Mouse (Mus musculus): ENCODE data around the gene Slc35b2. TPM values are rescaled to one million over a fixed set of nuclear protein-coding genes. Genes with fewer than 3 reads are reported as not detected.

The Slc35b2 gene
- total and polyA plus RNA-seq, 3 experiments = 57.2 to 101 (median 73.9) TPM

- peaks cover 13 to 31% of the 10 kb centered on the region in 2 experiments for H3K36me3 ChIP-seq (replicated peaks in 1 of 2; ENCODE audit: control insufficient read depth in 1 of 2, insufficient read depth in 1 of 2, low read length in 1 of 2)
- in situ Hi-C loops (cut with MboI; ENCODE audit: low pct_ligation_motif_present, low pct_unique_long_range_greater_than_20kb, low sequenced_read_pairs) (no loop called here), dilution Hi-C loops (cut with MboI; ENCODE audit: extremely low pct_ligation_motif_present, extremely low pct_unique_long_range_greater_than_20kb, low sequenced_read_pairs) (no loop called here)
- H3K79me2 ChIP-seq (replicated peaks; ENCODE audit: control insufficient read depth, extremely low read depth, insufficient read depth, poor library complexity, severe bottlenecking) = no peaks in the 10 kb centered on the region
- no peaks in the 10 kb centered on the region for H3K27me3 ChIP-seq (replicated peaks)
- no peak overlapping the region for H3K4me2 ChIP-seq (ENCODE audit: insufficient read depth, low read depth, poor library complexity, severe bottlenecking)
- TF ChIP-seq ZC3H11A (IDR thresholded peaks at IDR 0.05; ENCODE audit: low read depth, low read length) (no peak), ZNF384 (IDR thresholded peaks at IDR 0.05; ENCODE audit: low read depth, low read length) (no peak), MXI1 (IDR thresholded peaks at IDR 0.05; ENCODE audit: low read depth, low read length) (no peak), CHD2 (IDR thresholded peaks at IDR 0.05; ENCODE audit: low read length) (no peak), RAD21 (IDR thresholded peaks at IDR 0.05; ENCODE audit: low read depth, low read length) (no peak), POLR2AphosphoS2 (IDR thresholded peaks at IDR 0.05; ENCODE audit: low read depth, low read length) (no peak), UBTF (IDR thresholded peaks at IDR 0.05; ENCODE audit: low read depth, low read length) (no peak), MYC (IDR thresholded peaks at IDR 0.05; ENCODE audit: low read depth, low read length) (no peak)
- no peak overlapping the region for H3K27ac ChIP-seq (ENCODE audit: insufficient read depth, low read depth)
- no peak overlapping the region for H3K9ac ChIP-seq (ENCODE audit: insufficient read depth, low read depth)
- DNase-seq (ENCODE audit: extremely low read depth) = no peak
- peaks cover 8 to 51% of the 10 kb centered on the region in 2 experiments for H3K4me1 ChIP-seq (ENCODE audit: control insufficient read depth in 1 of 2, insufficient read depth in 2 of 2)
- H3K9me3 ChIP-seq (replicated peaks; ENCODE audit: low read length) = peaks cover 10% of the 10 kb centered on the region
- H3K4me3 ChIP-seq (replicated peaks in 1 of 3; ENCODE audit: low read depth in 2 of 3, low read length in 2 of 3, poor library complexity in 1 of 3) = no peak overlapping the region
Measured at GRCm38 (mm10) chr17:45582188-45582587, 18.5 kb downstream of the Slc35b2 start.

GRCm38 (mm10) chr17:45582715-45583355 is 19.2 kb downstream of the Slc35b2 start:
- Histone ChIP-seq H3K9ac (ENCODE audit: insufficient read depth, low read depth) (no peak overlapping the region), H3K4me3 (replicated peaks in 1 of 3; ENCODE audit: low read depth in 2 of 3, low read length in 2 of 3, poor library complexity in 1 of 3) (no peak overlapping the region), H3K9me3 (replicated peaks; ENCODE audit: low read length) (peaks cover 10% of the 10 kb centered on the region), H3K4me1 (ENCODE audit: control insufficient read depth in 1 of 2, insufficient read depth in 2 of 2) (peaks cover 8 to 51% of the 10 kb centered on the region in 2 experiments), H3K36me3 (replicated peaks in 1 of 2; ENCODE audit: control insufficient read depth in 1 of 2, insufficient read depth in 1 of 2, low read length in 1 of 2) (peaks cover 13 to 35% of the 10 kb centered on the region in 2 experiments), H3K4me2 (ENCODE audit: insufficient read depth, low read depth, poor library complexity, severe bottlenecking) (no peak overlapping the region; the same call in 1 of the 2 replicates), H3K27ac (ENCODE audit: insufficient read depth, low read depth) (no peak overlapping the region), H3K27me3 (replicated peaks) (no peaks in the 10 kb centered on the region), H3K79me2 (replicated peaks; ENCODE audit: control insufficient read depth, extremely low read depth, insufficient read depth, poor library complexity, severe bottlenecking) (no peaks in the 10 kb centered on the region)
- in situ Hi-C loops (cut with MboI; ENCODE audit: low pct_ligation_motif_present, low pct_unique_long_range_greater_than_20kb, low sequenced_read_pairs) = no loop called here
- no peak for DNase-seq (ENCODE audit: extremely low read depth)
- dilution Hi-C loops (cut with MboI; ENCODE audit: extremely low pct_ligation_motif_present, extremely low pct_unique_long_range_greater_than_20kb, low sequenced_read_pairs) = no loop called here
- TF ChIP-seq E2F4 (IDR thresholded peaks at IDR 0.05; ENCODE audit: insufficient replicate concordance, low read depth, low read length) = no peak
- peak; percentile 48 for TF ChIP-seq RAD21 (IDR thresholded peaks at IDR 0.05; ENCODE audit: low read depth, low read length)
- peak; percentile 72; the same call in 1 of the 2 replicates for TF ChIP-seq NELFE (IDR thresholded peaks at IDR 0.05; ENCODE audit: low read depth, low read length)
- TF ChIP-seq MAFK (IDR thresholded peaks at IDR 0.05; ENCODE audit: insufficient replicate concordance, low read length) = no peak
- TF ChIP-seq KAT2A (IDR thresholded peaks at IDR 0.05; ENCODE audit: insufficient replicate concordance, low read length) = no peak
- no peak for TF ChIP-seq ETS1 (conservative IDR thresholded peaks at IDR 0.05; ENCODE audit: low read depth, low read length)
- TF ChIP-seq MXI1 (IDR thresholded peaks at IDR 0.05; ENCODE audit: low read depth, low read length) = no peak
- no peak for TF ChIP-seq CHD2 (IDR thresholded peaks at IDR 0.05; ENCODE audit: low read length)
- no peak for TF ChIP-seq USF2 (conservative IDR thresholded peaks at IDR 0.05; ENCODE audit: low read depth, low read length)
- no peak for TF ChIP-seq ZMIZ1 (IDR thresholded peaks at IDR 0.05; ENCODE audit: low read depth, low read length)
- no peak for TF ChIP-seq MEF2A (IDR thresholded peaks at IDR 0.05; ENCODE audit: borderline replicate concordance, low read depth, low read length)
- TF ChIP-seq GABPA (IDR thresholded peaks at IDR 0.05; ENCODE audit: insufficient replicate concordance, low read depth, low read length) = no peak
- no peak for TF ChIP-seq RCOR1 (conservative IDR thresholded peaks at IDR 0.05; ENCODE audit: low read depth, low read length)
- no peak for TF ChIP-seq NRF1 (IDR thresholded peaks at IDR 0.05; ENCODE audit: low read depth, low read length)
- no peak for TF ChIP-seq POLR2AphosphoS2 (IDR thresholded peaks at IDR 0.05; ENCODE audit: low read depth, low read length)
- no peak for TF ChIP-seq IRF4 (IDR thresholded peaks at IDR 0.05; ENCODE audit: low read depth, low read length)
- no peak for TF ChIP-seq EP300 (IDR thresholded peaks at IDR 0.05; ENCODE audit: low read length)
- peak; percentile 26 to 98; a peak in 2 of 4 replicates for TF ChIP-seq CTCF (conservative IDR thresholded peaks at IDR 0.05 in 1 of 2, IDR thresholded peaks at IDR 0.05 in 1 of 2; ENCODE audit: low read depth in 2 of 2, low read length in 2 of 2)
- no peak for TF ChIP-seq MAX (IDR thresholded peaks at IDR 0.05; ENCODE audit: low read length)
- no peak for TF ChIP-seq TBP (conservative IDR thresholded peaks at IDR 0.05; ENCODE audit: low read depth, low read length)
- peak; percentile 33; the same call in 1 of the 2 replicates for TF ChIP-seq ZNF384 (IDR thresholded peaks at IDR 0.05; ENCODE audit: low read depth, low read length)
- TF ChIP-seq USF1 (IDR thresholded peaks at IDR 0.05; ENCODE audit: low read depth, low read length) = no peak
- peak; percentile 49; the same call in 1 of the 2 replicates for TF ChIP-seq MYC (IDR thresholded peaks at IDR 0.05; ENCODE audit: low read depth, low read length)
- TF ChIP-seq POLR2A (IDR thresholded peaks at IDR 0.05; ENCODE audit: low read depth, low read length) = no peak
- TF ChIP-seq TCF12 (IDR thresholded peaks at IDR 0.05; ENCODE audit: low read depth, low read length) = 0 out of 2 replicates have a peak, but pooled peaks have one; percentile 18
- no peak for TF ChIP-seq UBTF (IDR thresholded peaks at IDR 0.05; ENCODE audit: low read depth, low read length)
- no peak for TF ChIP-seq PAX5 (IDR thresholded peaks at IDR 0.05; ENCODE audit: low read length)
- no peak for TF ChIP-seq MAZ (IDR thresholded peaks at IDR 0.05; ENCODE audit: low read depth, low read length)
- TF ChIP-seq BHLHE40 (IDR thresholded peaks at IDR 0.05; ENCODE audit: low read depth, low read length) = no peak
- no peak for TF ChIP-seq CHD1 (IDR thresholded peaks at IDR 0.05; ENCODE audit: low read depth, low read length)

Measured in CH12.LX (cell line).